Mouse (Mus musculus): ENCODE data around the gene Sh2d4b. TPM values are rescaled to one million over a fixed set of nuclear protein-coding genes. Genes with fewer than 3 reads are reported as not detected.

The Sh2d4b gene
- polyA plus RNA-seq, 1 experiment from 2014 or later: 1.6 TPM

- WGBS: 0% methylated on average over 1 of the region's 1 CpGs
These were observed 24.6 kb upstream of the Sh2d4b start for GRCm38 (mm10) chr14:40917632-40918031.

GRCm38 (mm10) chr14:40916667-40917066 lies 23.6 kb upstream of the Sh2d4b start:
- no peaks in the 10 kb centered on the region for H3K9me3 ChIP-seq (ENCODE audit: control insufficient read depth, low read length)
- DNase-seq (ENCODE audit: low spot score) (no peak), ATAC-seq (ENCODE audit: insufficient read depth, low FRiP score, low TSS enrichment) (no peak)
- WGBS: 91% methylated on average over 13 of the region's 15 CpGs
- no peak overlapping the region for H3K9ac ChIP-seq (ENCODE audit: low read length)
- H3K27ac ChIP-seq (ENCODE audit: low read depth, low read length): no peak overlapping the region
- H3K36me3 ChIP-seq (ENCODE audit: control insufficient read depth, insufficient read depth, low read length): peaks cover 7% of the 10 kb centered on the region
- H3K4me1 ChIP-seq (ENCODE audit: control insufficient read depth, insufficient read depth, low read length): no peaks in the 10 kb centered on the region
- no peak overlapping the region for H3K4me2 ChIP-seq (ENCODE audit: low read depth)
- H3K4me3 ChIP-seq (ENCODE audit: low read depth, low read length): no peak overlapping the region
- no peaks in the 10 kb centered on the region for H3K27me3 ChIP-seq (ENCODE audit: control insufficient read depth, insufficient read depth, low read length)

More at GRCm38 (mm10) chr14:40917632-40918031, 24.6 kb upstream of the Sh2d4b start:
- no peak overlapping the region for H3K27ac ChIP-seq (ENCODE audit: low read depth, low read length)
- H3K27me3 ChIP-seq (ENCODE audit: control insufficient read depth, insufficient read depth, low read length): no peaks in the 10 kb centered on the region
- no peaks in the 10 kb centered on the region for H3K9me3 ChIP-seq (ENCODE audit: control insufficient read depth, low read length)
- no peak overlapping the region for H3K9ac ChIP-seq (ENCODE audit: low read length)
- H3K4me3 ChIP-seq (ENCODE audit: low read depth, low read length): no peak overlapping the region
- DNase-seq (ENCODE audit: low spot score) (peak; percentile 90), ATAC-seq (ENCODE audit: insufficient read depth, low FRiP score, low TSS enrichment) (peak; percentile 46; the same call in 1 of the 2 replicates)
- no peak overlapping the region for H3K4me2 ChIP-seq (ENCODE audit: low read depth)
- H3K4me1 ChIP-seq (ENCODE audit: control insufficient read depth, insufficient read depth, low read length): no peaks in the 10 kb centered on the region
- H3K36me3 ChIP-seq (ENCODE audit: control insufficient read depth, insufficient read depth, low read length): peaks cover 7% of the 10 kb centered on the region

- no peak for DNase-seq (ENCODE audit: low spot score)
- Histone ChIP-seq H3K9me3 (ENCODE audit: control insufficient read depth, low read length) (no peaks in the 10 kb centered on the region), H3K27ac (ENCODE audit: low read depth, low read length) (no peak overlapping the region), H3K4me2 (ENCODE audit: low read depth) (no peak overlapping the region), H3K27me3 (ENCODE audit: control insufficient read depth, insufficient read depth, low read length) (no peaks in the 10 kb centered on the region), H3K9ac (ENCODE audit: low read length) (no peak overlapping the region), H3K4me3 (ENCODE audit: low read depth, low read length) (no peak overlapping the region), H3K4me1 (ENCODE audit: control insufficient read depth, insufficient read depth, low read length) (no peaks in the 10 kb centered on the region), H3K36me3 (ENCODE audit: control insufficient read depth, insufficient read depth, low read length) (peaks cover 8% of the 10 kb centered on the region)
- no peak for ATAC-seq (ENCODE audit: insufficient read depth, low FRiP score, low TSS enrichment)
- WGBS: 91% methylated on average over 8 of the region's 8 CpGs
These were observed 22.8 kb upstream of the Sh2d4b start for GRCm38 (mm10) chr14:40915838-40916237.

GRCm38 (mm10) chr14:40914701-40915100 lies 21.6 kb upstream of the Sh2d4b start:
- Histone ChIP-seq H3K4me3 (ENCODE audit: low read depth, low read length) (no peak overlapping the region), H3K36me3 (ENCODE audit: control insufficient read depth, insufficient read depth, low read length) (peaks cover 8% of the 10 kb centered on the region), H3K4me1 (ENCODE audit: control insufficient read depth, insufficient read depth, low read length) (no peaks in the 10 kb centered on the region), H3K27me3 (ENCODE audit: control insufficient read depth, insufficient read depth, low read length) (no peaks in the 10 kb centered on the region), H3K27ac (ENCODE audit: low read depth, low read length) (no peak overlapping the region), H3K4me2 (ENCODE audit: low read depth) (no peak overlapping the region), H3K9me3 (ENCODE audit: control insufficient read depth, low read length) (no peaks in the 10 kb centered on the region), H3K9ac (ENCODE audit: low read length) (no peak overlapping the region)
- ATAC-seq (ENCODE audit: insufficient read depth, low FRiP score, low TSS enrichment) (no peak), DNase-seq (ENCODE audit: low spot score) (no peak)
- WGBS: 84% methylated on average over 3 of the region's 3 CpGs

- ATAC-seq (ENCODE audit: insufficient read depth, low FRiP score, low TSS enrichment) (no peak), DNase-seq (ENCODE audit: low spot score) (no peak)
- Histone ChIP-seq H3K4me3 (ENCODE audit: low read depth, low read length) (no peak overlapping the region), H3K4me1 (ENCODE audit: control insufficient read depth, insufficient read depth, low read length) (no peaks in the 10 kb centered on the region), H3K27ac (ENCODE audit: low read depth, low read length) (no peak overlapping the region), H3K9me3 (ENCODE audit: control insufficient read depth, low read length) (no peaks in the 10 kb centered on the region), H3K4me2 (ENCODE audit: low read depth) (no peak overlapping the region), H3K9ac (ENCODE audit: low read length) (no peak overlapping the region), H3K27me3 (ENCODE audit: control insufficient read depth, insufficient read depth, low read length) (no peaks in the 10 kb centered on the region), H3K36me3 (ENCODE audit: control insufficient read depth, insufficient read depth, low read length) (peaks cover 8% of the 10 kb centered on the region)
- WGBS: 61% methylated on average over 6 of the region's 6 CpGs
These were observed 20.6 kb upstream of the Sh2d4b start for GRCm38 (mm10) chr14:40913709-40914108.

- Histone ChIP-seq H3K9me3 (ENCODE audit: control insufficient read depth, low read length) (no peaks in the 10 kb centered on the region), H3K4me3 (ENCODE audit: low read depth, low read length) (no peak overlapping the region), H3K27ac (ENCODE audit: low read depth, low read length) (no peak overlapping the region), H3K9ac (ENCODE audit: low read length) (no peak overlapping the region), H3K4me1 (ENCODE audit: control insufficient read depth, insufficient read depth, low read length) (no peaks in the 10 kb centered on the region), H3K4me2 (ENCODE audit: low read depth) (no peak overlapping the region), H3K36me3 (ENCODE audit: control insufficient read depth, insufficient read depth, low read length) (peaks cover 15% of the 10 kb centered on the region), H3K27me3 (ENCODE audit: control insufficient read depth, insufficient read depth, low read length) (no peaks in the 10 kb centered on the region)
- ATAC-seq (ENCODE audit: insufficient read depth, low FRiP score, low TSS enrichment): no peak
- no peak for DNase-seq (ENCODE audit: low spot score)
These were observed 18.5 kb upstream of the Sh2d4b start for GRCm38 (mm10) chr14:40911529-40911928.

GRCm38 (mm10) chr14:40908763-40909162 lies 15.7 kb upstream of the Sh2d4b start:
- Histone ChIP-seq H3K4me3 (ENCODE audit: low read depth, low read length) (no peak overlapping the region), H3K9ac (ENCODE audit: low read length) (no peak overlapping the region), H3K4me1 (ENCODE audit: control insufficient read depth, insufficient read depth, low read length) (no peaks in the 10 kb centered on the region), H3K4me2 (ENCODE audit: low read depth) (no peak overlapping the region), H3K36me3 (ENCODE audit: control insufficient read depth, insufficient read depth, low read length) (peaks cover 11% of the 10 kb centered on the region), H3K27ac (ENCODE audit: low read depth, low read length) (no peak overlapping the region), H3K9me3 (ENCODE audit: control insufficient read depth, low read length) (no peaks in the 10 kb centered on the region), H3K27me3 (ENCODE audit: control insufficient read depth, insufficient read depth, low read length) (no peaks in the 10 kb centered on the region)
- ATAC-seq (ENCODE audit: insufficient read depth, low FRiP score, low TSS enrichment) (no peak), DNase-seq (ENCODE audit: low spot score) (no peak)
- WGBS: 93% methylated on average over 9 of the region's 9 CpGs

GRCm38 (mm10) chr14:40906770-40907169 lies 13.7 kb upstream of the Sh2d4b start:
- H3K4me2 ChIP-seq (ENCODE audit: low read depth): no peak overlapping the region
- no peak for DNase-seq (ENCODE audit: low spot score)
- no peak overlapping the region for H3K9ac ChIP-seq (ENCODE audit: low read length)
- H3K4me1 ChIP-seq (ENCODE audit: control insufficient read depth, insufficient read depth, low read length): no peaks in the 10 kb centered on the region
- H3K36me3 ChIP-seq (ENCODE audit: control insufficient read depth, insufficient read depth, low read length): peaks cover 8% of the 10 kb centered on the region
- H3K4me3 ChIP-seq (ENCODE audit: low read depth, low read length): no peak overlapping the region
- H3K9me3 ChIP-seq (ENCODE audit: control insufficient read depth, low read length): no peaks in the 10 kb centered on the region
- ATAC-seq (ENCODE audit: insufficient read depth, low FRiP score, low TSS enrichment): no peak
- H3K27ac ChIP-seq (ENCODE audit: low read depth, low read length): no peak overlapping the region
- whole genome bisulfite sequencing: 93% methylated on average over 9 of the region's 9 CpGs
- no peaks in the 10 kb centered on the region for H3K27me3 ChIP-seq (ENCODE audit: control insufficient read depth, insufficient read depth, low read length)

GRCm38 (mm10) chr14:40905813-40906212 lies 12.7 kb upstream of the Sh2d4b start:
- WGBS: 89% methylated on average over 8 of the region's 8 CpGs
- no peaks in the 10 kb centered on the region for H3K9me3 ChIP-seq (ENCODE audit: control insufficient read depth, low read length)
- no peak overlapping the region for H3K9ac ChIP-seq (ENCODE audit: low read length)

More at GRCm38 (mm10) chr14:40905813-40906212, 12.7 kb upstream of the Sh2d4b start:
- Histone ChIP-seq H3K4me2 (ENCODE audit: low read depth) (no peak overlapping the region), H3K4me3 (ENCODE audit: low read depth, low read length) (no peak overlapping the region), H3K27me3 (ENCODE audit: control insufficient read depth, insufficient read depth, low read length) (no peaks in the 10 kb centered on the region), H3K36me3 (ENCODE audit: control insufficient read depth, insufficient read depth, low read length) (peaks cover 7% of the 10 kb centered on the region), H3K4me1 (ENCODE audit: control insufficient read depth, insufficient read depth, low read length) (no peaks in the 10 kb centered on the region), H3K27ac (ENCODE audit: low read depth, low read length) (no peak overlapping the region)
- no peak for ATAC-seq (ENCODE audit: insufficient read depth, low FRiP score, low TSS enrichment)
- no peak for DNase-seq (ENCODE audit: low spot score)
